Mouse (Mus musculus): Measurements from ENCODE around the gene Abca1.

Abca1 gene

GRCm38 (mm10) chr4:52986266-52986665 lies 173.4 kb downstream of the Abca1 start:
- DNase-seq = no peak

DNA sequence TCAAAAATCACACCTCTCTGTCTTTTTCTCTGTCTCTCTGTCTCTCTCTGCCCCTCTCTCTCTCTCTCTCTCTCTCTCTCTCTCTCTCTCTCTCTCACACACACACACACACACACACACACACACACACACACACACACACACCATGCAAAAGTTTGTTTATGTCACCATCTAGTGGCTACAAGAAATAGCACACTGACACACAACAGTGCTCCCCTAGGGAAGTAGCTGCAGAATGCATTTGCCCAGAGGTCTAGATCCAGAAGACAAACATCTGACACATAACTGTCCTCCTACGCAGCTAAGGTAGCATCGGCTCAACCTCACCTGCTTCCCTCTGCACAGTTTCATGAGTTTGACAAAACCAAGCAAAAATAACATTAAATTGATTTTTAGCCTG lies 174.5 kb downstream of the Abca1 start:
- DNase-seq = peak; percentile 47
